Mouse (Mus musculus) ES-E14 (cell line): ENCODE data around the gene Dmpk.

Experiments used
- CHD2 ChIP-seq: IDR thresholded peaks from 2 replicates; pipeline ENCODE4 v1.6.1; 2014; ENCODE audit warnings: mild to moderate bottlenecking, low read depth, low read length, inconsistent platforms
- HCFC1 ChIP-seq: IDR thresholded peaks from 2 replicates; pipeline ENCODE4 v1.6.1; 2012; ENCODE audit warnings: low read length, inconsistent platforms, borderline replicate concordance; ENCODE audit not compliant: insufficient read depth
- MAFK ChIP-seq: IDR thresholded peaks from 2 replicates; pipeline ENCODE4 v1.6.1; 2014; ENCODE audit warnings: mild to moderate bottlenecking, low read depth, low read length, inconsistent platforms; ENCODE audit not compliant: insufficient read depth
- ZC3H11A ChIP-seq: IDR thresholded peaks from 2 replicates; pipeline ENCODE4 v1.6.1; 2012; ENCODE audit warnings: low read depth, mild to moderate bottlenecking, inconsistent platforms, low read length, borderline replicate concordance
- ZNF384 ChIP-seq: IDR thresholded peaks from 2 replicates; pipeline ENCODE4 v1.6.1; 2012; ENCODE audit warnings: low read depth, low read length, inconsistent platforms

- TF ChIP-seq ZNF384 (no peak), HCFC1 (no peak), CHD2 (no peak), MAFK (no peak), ZC3H11A (no peak)
Measured at GRCm38 (mm10) chr7:19075231-19075630, 8.4 kb upstream of the Dmpk start.
